Mouse (Mus musculus): Measurements from ENCODE around the gene Clnk. TPM values are rescaled to one million over a fixed set of nuclear protein-coding genes. Genes with fewer than 3 reads are reported as not detected.

Clnk gene
- total RNA-seq (2023): 1 to 10 TPM in 1 of 2 experiments, under 1 TPM in 1; 0.68 to 1.1 TPM

GRCm38 (mm10) chr5:38876622-38877021 is at the start of gene Clnk:
TSS of gene Clnk (minus strand) at chr5:38876812.

GRCm38 (mm10) chr5:38684164-38684911 is 192.3 kb downstream of the Clnk start, which contains the start of gene Zfp518b:
TSS of gene Zfp518b (minus strand) at chr5:38684826.

Other genes with a start within 250 kb of the Clnk start
- gene Zfp518b, start 192.0 kb downstream of the Clnk start, total RNA-seq (2023): 1 to 10 TPM; 1.1 to 1.8 TPM

Data from T-cell, adult 66 days (primary cell).